Mouse (Mus musculus) MEL (cell line): ENCODE measurements around the gene Scarb1. TPM values are rescaled to one million over a fixed set of nuclear protein-coding genes. Genes with fewer than 3 reads are reported as not detected.

ENCODE experiments used
- DNase-seq: peaks from one replicate; pipeline ENCODE4 v3.0.0; 2011; ENCODE audit warnings: low read depth, low spot score
- H3K27ac ChIP-seq: 2 replicates; pipeline ENCODE4 v1.5.1; 2012; ENCODE audit warnings: low read depth, mild to moderate bottlenecking, control low read depth, low read length, moderate library complexity; ENCODE audit not compliant: control insufficient read depth
- H3K27me3 ChIP-seq, 2 experiments: fragments of 150-350 bp in 1 of 2; sonication (generic) in 1 of 2; 2 replicates each; pipeline ENCODE4 v1.6.1; 2012; ENCODE audit warnings: low read length in 2 of 2, mild to moderate bottlenecking in 2 of 2, improper control_type of control experiment in 1 of 2, moderate library complexity in 1 of 2; ENCODE audit not compliant: insufficient read depth in 2 of 2, control insufficient read depth in 1 of 2
- H3K36me3 ChIP-seq, 2 experiments: 2 replicates each; pipeline ENCODE4 v1.6.1; 2012 to 2014; ENCODE audit warnings: low read length in 2 of 2, improper control_type of control experiment in 1 of 2, inconsistent platforms in 1 of 2, mild to moderate bottlenecking in 1 of 2; ENCODE audit not compliant: insufficient read depth in 2 of 2, control insufficient read depth in 1 of 2
- H3K4me1 ChIP-seq, 2 experiments: fragments of 150-350 bp in 1 of 2; sonication (generic) in 1 of 2; 2 replicates each; pipeline ENCODE4 v1.6.1; 2012; ENCODE audit warnings: low read length in 2 of 2, improper control_type of control experiment in 1 of 2, mild to moderate bottlenecking in 1 of 2; ENCODE audit not compliant: insufficient read depth in 2 of 2, control insufficient read depth in 1 of 2
- H3K4me3 ChIP-seq, 2 experiments: fragments of 150-350 bp in 1 of 2; sonication (generic) in 1 of 2; 2 replicates each; pipeline ENCODE4 v1.5.1; 2012; ENCODE audit warnings: low read depth in 2 of 2, low read length in 2 of 2, mild to moderate bottlenecking in 2 of 2, moderate library complexity in 2 of 2, control low read depth in 1 of 2, improper control_type of control experiment in 1 of 2; ENCODE audit not compliant: control insufficient read depth in 1 of 2, insufficient read depth in 1 of 2
- H3K79me2 ChIP-seq: 2 replicates; pipeline ENCODE4 v1.6.1; 2012; ENCODE audit warnings: mild to moderate bottlenecking, low read length, moderate library complexity; ENCODE audit not compliant: control insufficient read depth, poor library complexity, insufficient read depth
- H3K9ac ChIP-seq: 2 replicates; pipeline ENCODE4 v1.6.1; 2012; ENCODE audit warnings: low read depth, mild to moderate bottlenecking, control low read depth, low read length, moderate library complexity; ENCODE audit not compliant: control insufficient read depth, poor library complexity, severe bottlenecking
- H3K9me3 ChIP-seq: fragments of 150-350 bp; sonication (generic); replicated peaks from 2 replicates; pipeline ENCODE4 v1.6.1; 2012; ENCODE audit warnings: mild to moderate bottlenecking, low read length, improper control_type of control experiment, moderate library complexity; ENCODE audit not compliant: insufficient read depth
- BHLHE40 ChIP-seq: IDR thresholded peaks from 2 replicates; pipeline ENCODE4 v1.6.1; 2012; ENCODE audit warnings: low read depth, mild to moderate bottlenecking, inconsistent platforms, low read length, improper control_type of control experiment, borderline replicate concordance
- CHD1 ChIP-seq: IDR thresholded peaks from 2 replicates; pipeline ENCODE4 v1.6.1; 2012; ENCODE audit warnings: low read depth, mild to moderate bottlenecking, inconsistent platforms, low read length, improper control_type of control experiment
- CHD2 ChIP-seq: IDR thresholded peaks from 2 replicates; pipeline ENCODE4 v1.6.1; 2011; ENCODE audit warnings: low read length, improper control_type of control experiment
- CTCF ChIP-seq, 3 experiments: IDR thresholded peaks in 2 of 3; conservative IDR thresholded peaks in 1 of 3; 2 replicates each; pipeline ENCODE4 v1.5.1; 2011 to 2012; ENCODE audit warnings: low read length in 3 of 3, low read depth in 2 of 3, mild to moderate bottlenecking in 2 of 3, improper control_type of control experiment in 1 of 3, inconsistent platforms in 1 of 3, mixed read lengths in 1 of 3, moderate library complexity in 1 of 3; ENCODE audit not compliant: control insufficient read depth in 1 of 3, insufficient read depth in 1 of 3, poor library complexity in 1 of 3, severe bottlenecking in 1 of 3
- E2F4 ChIP-seq: IDR thresholded peaks from 2 replicates; pipeline ENCODE4 v1.6.1; 2011; ENCODE audit warnings: low read depth, low read length, improper control_type of control experiment, borderline replicate concordance
- EP300 ChIP-seq, 2 experiments: IDR thresholded peaks; 2 replicates each; pipeline ENCODE4 v1.6.1; 2011; ENCODE audit warnings: improper control_type of control experiment in 2 of 2, low read length in 2 of 2, low read depth in 1 of 2, mild to moderate bottlenecking in 1 of 2
- GABPA ChIP-seq: IDR thresholded peaks from 2 replicates; pipeline ENCODE4 v1.6.1; 2012; ENCODE audit warnings: low read depth, mild to moderate bottlenecking, inconsistent platforms, low read length, improper control_type of control experiment, moderate library complexity
- GATA1 ChIP-seq: IDR thresholded peaks from 2 replicates; pipeline ENCODE4 v1.6.1; 2011; ENCODE audit warnings: low read depth, low read length, improper control_type of control experiment
- HCFC1 ChIP-seq: IDR thresholded peaks from 2 replicates; pipeline ENCODE4 v1.6.1; 2012; ENCODE audit warnings: low read depth, mild to moderate bottlenecking, inconsistent platforms, low read length, improper control_type of control experiment, moderate library complexity
- KAT2A ChIP-seq: conservative IDR thresholded peaks from 2 replicates; pipeline ENCODE4 v1.6.1; 2012; ENCODE audit warnings: low read depth, low read length, improper control_type of control experiment, inconsistent platforms
- MAFK ChIP-seq: IDR thresholded peaks from 2 replicates; pipeline ENCODE4 v1.6.1; 2011; ENCODE audit warnings: low read depth, mild to moderate bottlenecking, low read length, improper control_type of control experiment, borderline replicate concordance
- MAX ChIP-seq: IDR thresholded peaks from 2 replicates; pipeline ENCODE4 v1.6.1; 2011; ENCODE audit warnings: low read length, improper control_type of control experiment
- MAZ ChIP-seq: IDR thresholded peaks from 2 replicates; pipeline ENCODE4 v1.6.1; 2012; ENCODE audit warnings: low read depth, mild to moderate bottlenecking, inconsistent platforms, low read length, improper control_type of control experiment
- MEF2A ChIP-seq: IDR thresholded peaks from 2 replicates; pipeline ENCODE4 v1.6.1; 2014; ENCODE audit warnings: low read depth, mild to moderate bottlenecking, inconsistent platforms, low read length, improper control_type of control experiment; ENCODE audit not compliant: poor library complexity, insufficient replicate concordance, severe bottlenecking; ENCODE audit errors: extremely low read depth
- MXI1 ChIP-seq: IDR thresholded peaks from 2 replicates; pipeline ENCODE4 v1.6.1; 2011; ENCODE audit warnings: mild to moderate bottlenecking, low read depth, low read length, improper control_type of control experiment
- MYC ChIP-seq: IDR thresholded peaks from 2 replicates; pipeline ENCODE4 v1.6.1; 2011; ENCODE audit warnings: low read depth, mild to moderate bottlenecking, low read length, improper control_type of control experiment, moderate library complexity
- NELFE ChIP-seq: IDR thresholded peaks from 2 replicates; pipeline ENCODE4 v1.6.1; 2011; ENCODE audit warnings: low read depth, low read length, improper control_type of control experiment
- NRF1 ChIP-seq: IDR thresholded peaks from 2 replicates; pipeline ENCODE4 v1.6.1; 2014; ENCODE audit warnings: low read depth, mild to moderate bottlenecking, inconsistent platforms, low read length, improper control_type of control experiment, moderate library complexity; ENCODE audit not compliant: poor library complexity, insufficient read depth, severe bottlenecking
- POLR2A ChIP-seq, 2 experiments: IDR thresholded peaks; 2 replicates each; pipeline ENCODE4 v1.6.1; 2011 to 2012; ENCODE audit warnings: low read length in 2 of 2, mild to moderate bottlenecking in 2 of 2, control low read depth in 1 of 2, improper control_type of control experiment in 1 of 2, low read depth in 1 of 2, moderate library complexity in 1 of 2; ENCODE audit not compliant: control insufficient read depth in 1 of 2, insufficient read depth in 1 of 2, poor library complexity in 1 of 2
- POLR2AphosphoS2 ChIP-seq: IDR thresholded peaks from 2 replicates; pipeline ENCODE4 v1.6.1; 2011; ENCODE audit warnings: low read length, improper control_type of control experiment
- POLR2AphosphoS5 ChIP-seq: IDR thresholded peaks from 2 replicates; pipeline ENCODE4 v1.6.1; 2012; ENCODE audit warnings: low read depth, borderline replicate concordance, mild to moderate bottlenecking, inconsistent platforms, low read length, moderate library complexity, mixed read lengths
- RAD21 ChIP-seq: IDR thresholded peaks from 2 replicates; pipeline ENCODE4 v1.6.1; 2011; ENCODE audit warnings: mild to moderate bottlenecking, low read depth, low read length, improper control_type of control experiment
- RCOR1 ChIP-seq: IDR thresholded peaks from 2 replicates; pipeline ENCODE4 v1.6.1; 2012; ENCODE audit warnings: low read depth, mild to moderate bottlenecking, inconsistent platforms, low read length, improper control_type of control experiment
- SIN3A ChIP-seq: IDR thresholded peaks from 2 replicates; pipeline ENCODE4 v1.6.1; 2012; ENCODE audit warnings: low read length, improper control_type of control experiment, inconsistent platforms
- TBP ChIP-seq: IDR thresholded peaks from 2 replicates; pipeline ENCODE4 v1.8.0; 2011; ENCODE audit warnings: low read depth, low read length, improper control_type of control experiment
- TCF12 ChIP-seq: IDR thresholded peaks from 2 replicates; pipeline ENCODE4 v1.6.1; 2014; ENCODE audit warnings: low read depth, mild to moderate bottlenecking, inconsistent platforms, low read length, improper control_type of control experiment, moderate library complexity
- UBTF ChIP-seq: IDR thresholded peaks from 2 replicates; pipeline ENCODE4 v1.6.1; 2012; ENCODE audit warnings: low read depth, mild to moderate bottlenecking, inconsistent platforms, low read length, improper control_type of control experiment, moderate library complexity, borderline replicate concordance; ENCODE audit not compliant: insufficient read depth
- USF1 ChIP-seq: IDR thresholded peaks from 2 replicates; pipeline ENCODE4 v1.6.1; 2014; ENCODE audit warnings: low read depth, mild to moderate bottlenecking, inconsistent platforms, low read length, improper control_type of control experiment, moderate library complexity
- USF2 ChIP-seq, 2 experiments: IDR thresholded peaks; 2 replicates each; pipeline ENCODE4 v1.6.1; 2011 to 2012; ENCODE audit warnings: improper control_type of control experiment in 2 of 2, low read length in 2 of 2, borderline replicate concordance in 1 of 2, inconsistent platforms in 1 of 2, low read depth in 1 of 2, mild to moderate bottlenecking in 1 of 2; ENCODE audit not compliant: insufficient read depth in 1 of 2
- ZC3H11A ChIP-seq: IDR thresholded peaks from 2 replicates; pipeline ENCODE4 v1.6.1; 2012; ENCODE audit warnings: low read depth, mild to moderate bottlenecking, inconsistent platforms, low read length, improper control_type of control experiment
- ZMIZ1 ChIP-seq: IDR thresholded peaks from 2 replicates; pipeline ENCODE4 v1.6.1; 2012; ENCODE audit warnings: low read depth, mild to moderate bottlenecking, inconsistent platforms, low read length, improper control_type of control experiment, moderate library complexity
- ZNF384 ChIP-seq: IDR thresholded peaks from 2 replicates; pipeline ENCODE4 v1.6.1; 2012; ENCODE audit warnings: low read depth, mild to moderate bottlenecking, inconsistent platforms, low read length, improper control_type of control experiment
- polyA plus RNA-seq, 2 experiments: library from polyadenylated mRNA; stranded (reverse) in 1 of 2; unstranded in 1 of 2; fragments of >175 nt in 1 of 2; fragments of >200 nt in 1 of 2; gene quantifications; 2 replicates each; pipeline versions ENCODE4 v1.2.1 to v1.2.4; 2012; ENCODE audit warnings: low replicate concordance in 2 of 2, low read depth in 1 of 2; ENCODE audit not compliant: insufficient read length in 2 of 2, insufficient read depth in 1 of 2, missing spikeins in 1 of 2
- total RNA-seq: library from RNA; depleted of rRNA; stranded (reverse); fragments of 300-350 nt; gene quantifications from 2 replicates; pipeline ENCODE4 v1.2.3, GENCODE M21; 2012

Gene Scarb1
- total and polyA plus RNA-seq, 3 experiments, result 53.1 to 98.3 TPM; not detected in 1

DNA sequence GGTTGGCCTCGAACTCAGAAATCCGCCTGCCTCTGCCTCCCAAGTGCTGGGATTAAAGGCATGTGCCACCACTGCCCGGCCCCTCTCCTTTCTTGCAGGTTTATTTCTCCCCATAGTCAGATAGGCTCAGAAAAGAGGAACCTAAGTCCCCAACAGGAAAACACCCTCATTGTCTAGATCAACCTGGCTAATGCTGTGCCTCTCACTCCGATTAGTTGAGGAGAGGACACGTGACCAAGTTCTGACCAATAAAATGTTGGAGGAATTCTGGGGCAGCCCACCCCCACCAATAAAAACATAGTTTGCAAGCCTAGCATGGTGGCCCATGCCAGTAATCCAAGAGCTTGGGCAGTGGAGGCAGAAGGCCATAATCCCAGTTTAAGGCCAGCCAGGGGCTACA lies 11.0 kb upstream of the Scarb1 start:
- Histone ChIP-seq H3K27me3 (no peaks in the 10 kb centered on the region), H3K9me3 (no peaks in the 10 kb centered on the region), H3K9ac (no peak overlapping the region), H3K4me1 (peaks cover 2 to 18% of the 10 kb centered on the region in 2 experiments), H3K4me3 (no peak overlapping the region), H3K36me3 (peaks cover 0 to 5% of the 10 kb centered on the region in 2 experiments; a peak in 2 of 4 replicates), H3K27ac (peak overlapping the region; percentile 50), H3K79me2 (no peaks in the 10 kb centered on the region)
- DNase-seq, result peak; percentile 95
- no peak for TF ChIP-seq E2F4
- TF ChIP-seq TBP, result peak; percentile 90
- peak; percentile 93 to 98 for TF ChIP-seq USF2 (IDR thresholded peaks at IDR 0.05; ENCODE audit: borderline replicate concordance in 1 of 2, insufficient read depth in 1 of 2, low read depth in 1 of 2, low read length in 2 of 2)
- no peak for TF ChIP-seq KAT2A
- no peak for TF ChIP-seq CHD1
- TF ChIP-seq TCF12, result no peak
- no peak for TF ChIP-seq POLR2AphosphoS5
- TF ChIP-seq MAZ, result no peak
- TF ChIP-seq RCOR1, result no peak
- no peak for TF ChIP-seq RAD21
- TF ChIP-seq SIN3A, result peak; percentile 48; the same call in 1 of the 2 replicates
- no peak for TF ChIP-seq MXI1
- TF ChIP-seq CTCF (IDR thresholded peaks at IDR 0.05 in 2 of 3, conservative IDR thresholded peaks at IDR 0.05 in 1 of 3; ENCODE audit: control insufficient read depth in 1 of 3, insufficient read depth in 1 of 3, low read depth in 2 of 3, low read length in 3 of 3, poor library complexity in 1 of 3, severe bottlenecking in 1 of 3), result no peak
- TF ChIP-seq HCFC1, result 0 out of 2 replicates have a peak, but pooled peaks have one; percentile 36
- TF ChIP-seq BHLHE40, result peak; percentile 65; the same call in 1 of the 2 replicates
- TF ChIP-seq USF1, result peak; percentile 100
- 0 out of 2 replicates have a peak, but pooled peaks have one; percentile 14 for TF ChIP-seq MYC
- no peak for TF ChIP-seq UBTF
- TF ChIP-seq POLR2A (IDR thresholded peaks at IDR 0.05; ENCODE audit: control insufficient read depth in 1 of 2, insufficient read depth in 1 of 2, low read depth in 1 of 2, low read length in 2 of 2, poor library complexity in 1 of 2), result peak in 1 of 2 experiments; percentile 40; a peak in 1 of 4 replicates
- TF ChIP-seq NELFE, result no peak
- peak; percentile 98 for TF ChIP-seq MAX
- no peak for TF ChIP-seq MAFK
- TF ChIP-seq CHD2, result peak; percentile 29; the same call in 1 of the 2 replicates
- TF ChIP-seq ZMIZ1, result no peak
- TF ChIP-seq EP300 (IDR thresholded peaks at IDR 0.05; ENCODE audit: low read depth in 1 of 2, low read length in 2 of 2), result peak; percentile 27 to 36; a peak in 1 of 4 replicates
- TF ChIP-seq GATA1, result peak; percentile 35; the same call in 1 of the 2 replicates
- TF ChIP-seq NRF1, result no peak
- TF ChIP-seq MEF2A, result no peak
- TF ChIP-seq ZC3H11A, result no peak
- TF ChIP-seq GABPA, result no peak
- no peak for TF ChIP-seq POLR2AphosphoS2
- no peak for TF ChIP-seq ZNF384
